Mouse (Mus musculus) CH12.LX (cell line): ENCODE measurements around the gene Apobec3. TPM values are rescaled to one million over a fixed set of nuclear protein-coding genes. Genes with fewer than 3 reads are reported as not detected.
A peak's percentile ranks its signal among the peaks of the same experiment; 100 is the strongest.

ENCODE experiments used
- DNase-seq: peaks from one replicate; pipeline ENCODE4 v3.0.0-alpha.2; 2013; ENCODE audit errors: extremely low read depth
- H3K27ac ChIP-seq: 2 replicates; pipeline ENCODE4 v1.5.1; 2012; ENCODE audit warnings: low read depth, mild to moderate bottlenecking, control low read depth, moderate library complexity; ENCODE audit not compliant: insufficient read depth
- H3K27me3 ChIP-seq: replicated peaks from 2 replicates; pipeline ENCODE3; 2012; ENCODE audit warnings: inconsistent platforms
- H3K36me3 ChIP-seq, 2 experiments: replicated peaks in 1 of 2; 2 replicates each; pipeline versions ENCODE3 to v1.6.1; 2012; ENCODE audit warnings: inconsistent platforms in 1 of 2, low read length in 1 of 2, mild to moderate bottlenecking in 1 of 2, mixed read lengths in 1 of 2, moderate library complexity in 1 of 2; ENCODE audit not compliant: control insufficient read depth in 1 of 2, insufficient read depth in 1 of 2
- H3K4me1 ChIP-seq, 2 experiments: 2 replicates each; pipeline ENCODE4 v1.6.1; 2012; ENCODE audit warnings: inconsistent platforms in 1 of 2, moderate library complexity in 1 of 2; ENCODE audit not compliant: insufficient read depth in 2 of 2, control insufficient read depth in 1 of 2
- H3K4me2 ChIP-seq: 2 replicates; pipeline ENCODE4 v1.6.1; 2012; ENCODE audit warnings: low read depth, mild to moderate bottlenecking, control low read depth; ENCODE audit not compliant: poor library complexity, insufficient read depth, severe bottlenecking
- H3K4me3 ChIP-seq, 3 experiments: fragments of 150-350 bp in 1 of 3; sonication (generic) in 1 of 3; replicated peaks in 1 of 3; 2 replicates each; pipeline versions ENCODE3 to v1.5.1; 2011 to 2012; ENCODE audit warnings: low read depth in 2 of 3, low read length in 2 of 3, mild to moderate bottlenecking in 2 of 3, moderate library complexity in 2 of 3, control low read depth in 1 of 3, improper control_type of control experiment in 1 of 3, inconsistent platforms in 1 of 3, mixed read lengths in 1 of 3; ENCODE audit not compliant: poor library complexity in 1 of 3
- H3K79me2 ChIP-seq: replicated peaks from 2 replicates; pipeline ENCODE4 v1.6.1; 2012; ENCODE audit warnings: mild to moderate bottlenecking, moderate library complexity; ENCODE audit not compliant: control insufficient read depth, poor library complexity, insufficient read depth, severe bottlenecking; ENCODE audit errors: extremely low read depth
- H3K9ac ChIP-seq: 2 replicates; pipeline ENCODE4 v1.6.1; 2012; ENCODE audit warnings: low read depth, mild to moderate bottlenecking, control low read depth, moderate library complexity; ENCODE audit not compliant: insufficient read depth
- H3K9me3 ChIP-seq: replicated peaks from 2 replicates; pipeline ENCODE3; 2012; ENCODE audit warnings: low read length, inconsistent platforms, mixed read lengths
- BHLHE40 ChIP-seq: IDR thresholded peaks from 2 replicates; pipeline ENCODE4 v1.6.1; 2011; ENCODE audit warnings: mild to moderate bottlenecking, low read depth, low read length, improper control_type of control experiment
- CHD1 ChIP-seq: IDR thresholded peaks from 2 replicates; pipeline ENCODE4 v1.6.1; 2012; ENCODE audit warnings: low read depth, low read length, improper control_type of control experiment, inconsistent platforms
- CHD2 ChIP-seq: IDR thresholded peaks from 2 replicates; pipeline ENCODE4 v1.6.1; 2011; ENCODE audit warnings: low read length, improper control_type of control experiment
- CTCF ChIP-seq, 2 experiments: IDR thresholded peaks in 1 of 2; conservative IDR thresholded peaks in 1 of 2; 2 replicates each; pipeline ENCODE4 v1.5.1; 2011 to 2012; ENCODE audit warnings: low read depth in 2 of 2, low read length in 2 of 2, improper control_type of control experiment in 1 of 2, inconsistent platforms in 1 of 2, mild to moderate bottlenecking in 1 of 2, moderate library complexity in 1 of 2
- E2F4 ChIP-seq: IDR thresholded peaks from 2 replicates; pipeline ENCODE4 v1.6.1; 2011; ENCODE audit warnings: low read depth, low read length, improper control_type of control experiment; ENCODE audit not compliant: insufficient replicate concordance
- ELF1 ChIP-seq: IDR thresholded peaks from 2 replicates; pipeline ENCODE4 v1.6.1; 2014; ENCODE audit warnings: low read depth, mild to moderate bottlenecking, inconsistent platforms, low read length, improper control_type of control experiment
- EP300 ChIP-seq: IDR thresholded peaks from 2 replicates; pipeline ENCODE4 v1.6.1; 2011; ENCODE audit warnings: low read length, improper control_type of control experiment
- ETS1 ChIP-seq: conservative IDR thresholded peaks from 2 replicates; pipeline ENCODE4 v1.6.1; 2012; ENCODE audit warnings: low read depth, mild to moderate bottlenecking, inconsistent platforms, low read length, improper control_type of control experiment, moderate library complexity
- GABPA ChIP-seq: IDR thresholded peaks from 2 replicates; pipeline ENCODE4 v1.6.1; 2012; ENCODE audit warnings: low read depth, low read length, improper control_type of control experiment, inconsistent platforms; ENCODE audit not compliant: insufficient replicate concordance
- HCFC1 ChIP-seq: IDR thresholded peaks from 2 replicates; pipeline ENCODE4 v1.6.1; 2012; ENCODE audit warnings: low read depth, mild to moderate bottlenecking, inconsistent platforms, low read length, improper control_type of control experiment
- IRF4 ChIP-seq: IDR thresholded peaks from 2 replicates; pipeline ENCODE4 v1.6.1; 2014; ENCODE audit warnings: low read depth, mild to moderate bottlenecking, inconsistent platforms, low read length, improper control_type of control experiment
- JUN ChIP-seq: IDR thresholded peaks from 2 replicates; pipeline ENCODE4 v1.6.1; 2011; ENCODE audit warnings: low read depth, mild to moderate bottlenecking, low read length, improper control_type of control experiment, moderate library complexity; ENCODE audit not compliant: insufficient read depth
- JUND ChIP-seq: conservative IDR thresholded peaks from 2 replicates; pipeline ENCODE4 v1.6.1; 2011; ENCODE audit warnings: low read depth, low read length, improper control_type of control experiment
- MAFK ChIP-seq: IDR thresholded peaks from 2 replicates; pipeline ENCODE4 v1.6.1; 2011; ENCODE audit warnings: low read length, improper control_type of control experiment; ENCODE audit not compliant: insufficient replicate concordance
- MAZ ChIP-seq: IDR thresholded peaks from 2 replicates; pipeline ENCODE4 v1.6.1; 2012; ENCODE audit warnings: low read depth, mild to moderate bottlenecking, inconsistent platforms, low read length, improper control_type of control experiment, moderate library complexity
- MEF2A ChIP-seq: IDR thresholded peaks from 2 replicates; pipeline ENCODE4 v1.6.1; 2014; ENCODE audit warnings: low read depth, mild to moderate bottlenecking, inconsistent platforms, low read length, improper control_type of control experiment, borderline replicate concordance
- MXI1 ChIP-seq: IDR thresholded peaks from 2 replicates; pipeline ENCODE4 v1.6.1; 2011; ENCODE audit warnings: mild to moderate bottlenecking, low read depth, low read length, improper control_type of control experiment
- MYC ChIP-seq: IDR thresholded peaks from 2 replicates; pipeline ENCODE4 v1.6.1; 2011; ENCODE audit warnings: low read depth, mild to moderate bottlenecking, improper control_type of control experiment, low read length
- NELFE ChIP-seq: IDR thresholded peaks from 2 replicates; pipeline ENCODE4 v1.6.1; 2011; ENCODE audit warnings: low read depth, low read length, improper control_type of control experiment
- NRF1 ChIP-seq: IDR thresholded peaks from 2 replicates; pipeline ENCODE4 v1.6.1; 2014; ENCODE audit warnings: low read depth, mild to moderate bottlenecking, inconsistent platforms, low read length, improper control_type of control experiment, moderate library complexity
- PAX5 ChIP-seq: IDR thresholded peaks from 2 replicates; pipeline ENCODE4 v1.6.1; 2012; ENCODE audit warnings: low read length, inconsistent platforms, mixed read lengths
- POLR2A ChIP-seq: IDR thresholded peaks from 2 replicates; pipeline ENCODE4 v1.6.1; 2011; ENCODE audit warnings: low read depth, mild to moderate bottlenecking, improper control_type of control experiment, low read length
- POLR2AphosphoS2 ChIP-seq: IDR thresholded peaks from 2 replicates; pipeline ENCODE4 v1.6.1; 2011; ENCODE audit warnings: low read depth, low read length, improper control_type of control experiment
- RCOR1 ChIP-seq: conservative IDR thresholded peaks from 2 replicates; pipeline ENCODE4 v1.6.1; 2012; ENCODE audit warnings: low read depth, mild to moderate bottlenecking, inconsistent platforms, low read length, improper control_type of control experiment
- TBP ChIP-seq: conservative IDR thresholded peaks from 2 replicates; pipeline ENCODE4 v1.6.1; 2011; ENCODE audit warnings: low read depth, low read length, improper control_type of control experiment
- TCF12 ChIP-seq: IDR thresholded peaks from 2 replicates; pipeline ENCODE4 v1.6.1; 2014; ENCODE audit warnings: low read depth, mild to moderate bottlenecking, inconsistent platforms, low read length, improper control_type of control experiment
- UBTF ChIP-seq: IDR thresholded peaks from 2 replicates; pipeline ENCODE4 v1.6.1; 2012; ENCODE audit warnings: low read depth, mild to moderate bottlenecking, inconsistent platforms, low read length, improper control_type of control experiment, moderate library complexity
- USF1 ChIP-seq: IDR thresholded peaks from 2 replicates; pipeline ENCODE4 v1.6.1; 2014; ENCODE audit warnings: low read depth, mild to moderate bottlenecking, inconsistent platforms, low read length, improper control_type of control experiment
- ZC3H11A ChIP-seq: IDR thresholded peaks from 2 replicates; pipeline ENCODE4 v1.6.1; 2012; ENCODE audit warnings: low read depth, mild to moderate bottlenecking, inconsistent platforms, low read length, improper control_type of control experiment
- ZKSCAN1 ChIP-seq: IDR thresholded peaks from 2 replicates; pipeline ENCODE4 v1.6.1; 2012; ENCODE audit warnings: low read depth, inconsistent platforms, low read length, improper control_type of control experiment, borderline replicate concordance
- ZMIZ1 ChIP-seq: IDR thresholded peaks from 2 replicates; pipeline ENCODE4 v1.6.1; 2012; ENCODE audit warnings: low read depth, mild to moderate bottlenecking, inconsistent platforms, low read length, improper control_type of control experiment
- ZNF384 ChIP-seq: IDR thresholded peaks from 2 replicates; pipeline ENCODE4 v1.6.1; 2012; ENCODE audit warnings: low read depth, low read length, improper control_type of control experiment, inconsistent platforms
- dilution Hi-C: fragments of 300-500 bp; cut with MboI; formaldehyde crosslinking; loops from 2 replicates; pipeline ENCODE4 v1.14.3; 2020; ENCODE audit warnings: low sequenced_read_pairs; ENCODE audit not compliant: extremely low pct_unique_long_range_greater_than_20kb, extremely low pct_ligation_motif_present
- in situ Hi-C: fragments of 300-500 bp; cut with MboI; formaldehyde crosslinking; loops from 3 replicates; pipeline ENCODE4 v1.14.3; 2019; ENCODE audit warnings: low sequenced_read_pairs, low pct_ligation_motif_present, low pct_unique_long_range_greater_than_20kb, mixed read lengths
- polyA plus RNA-seq: library from polyadenylated mRNA; unstranded; fragments of >175 nt; gene quantifications from 2 replicates; pipeline ENCODE4 v1.2.1, GENCODE M21; 2012; ENCODE audit warnings: low read depth; ENCODE audit not compliant: insufficient read length
- total RNA-seq, 2 experiments: library from RNA; depleted of rRNA; stranded (reverse); fragments of 300-350 nt in 1 of 2; fragments of >200 nt in 1 of 2; gene quantifications; 2 replicates each; pipeline ENCODE4 v1.2.3; 2012 to 2014

Apobec3 gene
- total and polyA plus RNA-seq, 3 experiments: 3.9 to 94.3 (median 10.4) TPM

- TF ChIP-seq RCOR1 (peak; percentile 59; the same call in 1 of the 2 replicates), UBTF (peak; percentile 48; the same call in 1 of the 2 replicates), TBP (no peak), TCF12 (peak; percentile 49; the same call in 1 of the 2 replicates), MAFK (peak; percentile 53; the same call in 1 of the 2 replicates), CHD2 (peak; percentile 83), EP300 (peak; percentile 76), MXI1 (no peak; the same call in 1 of the 2 replicates), BHLHE40 (peak; percentile 66), PAX5 (no peak), ELF1 (peak; percentile 36; the same call in 1 of the 2 replicates), JUND (no peak; the same call in 1 of the 2 replicates), NELFE (peak; percentile 59; the same call in 1 of the 2 replicates)
Measured at GRCm38 (mm10) chr15:79933670-79934514, 42.4 kb downstream of the Apobec3 start (continued).

- peak; percentile 81 for DNase-seq
- in situ Hi-C loops: no loop called here
- Histone ChIP-seq H3K27ac (peak overlapping the region; percentile 99; the same call in 1 of the 2 replicates), H3K4me2 (peak overlapping the region; percentile 74), H3K4me1 (peaks cover 12 to 38% of the 10 kb centered on the region in 2 experiments), H3K36me3 (peaks cover 4 to 15% of the 10 kb centered on the region in 2 experiments), H3K9me3 (no peaks in the 10 kb centered on the region), H3K79me2 (no peaks in the 10 kb centered on the region), H3K9ac (peak overlapping the region; percentile 65), H3K4me3 (no peak overlapping the region), H3K27me3 (no peaks in the 10 kb centered on the region)
- dilution Hi-C loops: no loop called here
- peak; percentile 89 for TF ChIP-seq TCF12
- no peak for TF ChIP-seq CHD1
- peak; percentile 84 for TF ChIP-seq EP300
- 0 out of 2 replicates have a peak, but pooled peaks have one; percentile 41 for TF ChIP-seq MYC
- TF ChIP-seq MXI1: no peak
- TF ChIP-seq IRF4: peak; percentile 87
- TF ChIP-seq E2F4: no peak
- peak; percentile 47; the same call in 1 of the 2 replicates for TF ChIP-seq JUN
- no peak; the same call in 1 of the 2 replicates for TF ChIP-seq ZNF384
- peak; percentile 50; the same call in 1 of the 2 replicates for TF ChIP-seq HCFC1
- peak; percentile 71; the same call in 1 of the 2 replicates for TF ChIP-seq MAFK
- TF ChIP-seq POLR2A: 0 out of 2 replicates have a peak, but pooled peaks have one; percentile 32
- TF ChIP-seq MEF2A: peak; percentile 94
- 0 out of 2 replicates have a peak, but pooled peaks have one; percentile 23 for TF ChIP-seq NRF1
- TF ChIP-seq USF1: no peak
- no peak for TF ChIP-seq POLR2AphosphoS2
- TF ChIP-seq UBTF: no peak
- no peak for TF ChIP-seq CTCF (conservative IDR thresholded peaks at IDR 0.05 in 1 of 2, IDR thresholded peaks at IDR 0.05 in 1 of 2; ENCODE audit: low read depth in 2 of 2, low read length in 2 of 2)
- TF ChIP-seq NELFE: no peak; the same call in 1 of the 2 replicates
- TF ChIP-seq JUND: peak; percentile 8; the same call in 1 of the 2 replicates
- TF ChIP-seq ELF1: peak; percentile 62
- 0 out of 2 replicates have a peak, but pooled peaks have one; percentile 65 for TF ChIP-seq RCOR1
- TF ChIP-seq ZMIZ1: no peak
- no peak for TF ChIP-seq ZKSCAN1
- TF ChIP-seq GABPA: no peak
- TF ChIP-seq MAZ: peak; percentile 90
- peak; percentile 96 for TF ChIP-seq ETS1
- TF ChIP-seq PAX5: no peak
- TF ChIP-seq BHLHE40: peak; percentile 79
- TF ChIP-seq ZC3H11A: no peak
Measured at GRCm38 (mm10) chr15:79934776-79935175, 43.3 kb downstream of the Apobec3 start.
